Mouse (Mus musculus) right cerebral cortex, adult 18-20 months (tissue): ENCODE results near the gene 1700061G19Rik.
"Not testable (repeated sequence)": the region's sequence is repeated elsewhere in the genome, so short reads cannot be mapped to it uniquely, and the experiment has no call there.

ENCODE experiments used
- DNase-seq: peaks from one replicate; pipeline ENCODE4 v3.0.0; 2022; ENCODE audit warnings: mixed read lengths

Gene 1700061G19Rik

GRCm38 (mm10) chr17:56872512-56872911, 2.8 kb upstream of the 1700061G19Rik start:
- no peak for DNase-seq

GRCm38 (mm10) chr17:56874237-56874636, 1.0 kb upstream of the 1700061G19Rik start, which contains the start of gene Acsbg2:
Gene Acsbg2, minus strand, starts transcription at chr17:56874447.
- DNase-seq, result no peak

DNA sequence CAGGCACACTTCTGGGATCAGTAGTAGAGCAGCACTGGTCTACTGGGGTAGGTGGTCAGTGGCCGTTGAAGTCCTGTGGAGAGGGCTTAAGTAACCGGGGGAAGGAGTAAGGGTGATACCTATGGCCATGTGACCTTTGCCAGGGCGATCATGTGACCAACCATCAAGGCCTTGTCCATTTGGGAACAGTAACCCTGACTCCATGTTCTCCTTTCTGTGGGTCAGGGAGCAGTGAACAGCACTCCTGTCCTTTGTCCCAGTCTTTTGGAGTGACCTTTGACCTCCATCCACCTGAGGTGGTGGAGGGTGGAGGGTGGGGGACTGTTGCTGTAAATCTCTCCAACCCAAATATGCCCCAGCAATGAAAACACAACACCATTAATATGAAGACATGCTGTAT, 1.2 kb downstream of the 1700061G19Rik start:
- DNase-seq, result no peak

DNA sequence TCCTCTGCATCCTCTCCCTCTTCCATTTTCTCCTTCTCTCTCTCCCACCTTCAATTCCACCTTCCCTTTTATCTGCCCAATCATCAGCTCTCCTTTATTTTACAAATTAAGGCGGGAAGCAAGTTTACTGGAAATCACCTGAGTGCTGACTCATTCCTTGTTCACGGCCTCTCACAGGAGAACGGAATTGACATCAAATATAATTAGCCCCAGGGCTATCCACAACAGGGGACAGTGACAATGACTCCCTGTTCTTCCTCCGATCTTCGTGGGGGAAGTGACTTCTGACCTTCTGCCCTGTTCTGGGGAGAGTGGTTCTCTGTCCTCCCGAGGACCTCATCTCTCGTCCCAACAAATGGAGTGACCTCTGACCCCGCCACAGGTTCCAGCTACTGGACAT, 1.7 kb downstream of the 1700061G19Rik start:
- no peak for DNase-seq

- DNase-seq, result no peak
Measured at GRCm38 (mm10) chr17:56877426-56877825, 2.1 kb downstream of the 1700061G19Rik start.

- DNase-seq, result no peak
Measured at GRCm38 (mm10) chr17:56883612-56884011, 8.3 kb downstream of the 1700061G19Rik start.

- no peak for DNase-seq
Measured at GRCm38 (mm10) chr17:56884331-56884730, 9.1 kb downstream of the 1700061G19Rik start.

GRCm38 (mm10) chr17:56884809-56885208, 9.5 kb downstream of the 1700061G19Rik start:
- no peak for DNase-seq

GRCm38 (mm10) chr17:56888050-56888449, 12.8 kb downstream of the 1700061G19Rik start:
- no peak for DNase-seq

GRCm38 (mm10) chr17:56890018-56890417, 14.7 kb downstream of the 1700061G19Rik start:
- no peak for DNase-seq

GRCm38 (mm10) chr17:56895368-56895918, 20.2 kb downstream of the 1700061G19Rik start:
- no peak for DNase-seq

DNA sequence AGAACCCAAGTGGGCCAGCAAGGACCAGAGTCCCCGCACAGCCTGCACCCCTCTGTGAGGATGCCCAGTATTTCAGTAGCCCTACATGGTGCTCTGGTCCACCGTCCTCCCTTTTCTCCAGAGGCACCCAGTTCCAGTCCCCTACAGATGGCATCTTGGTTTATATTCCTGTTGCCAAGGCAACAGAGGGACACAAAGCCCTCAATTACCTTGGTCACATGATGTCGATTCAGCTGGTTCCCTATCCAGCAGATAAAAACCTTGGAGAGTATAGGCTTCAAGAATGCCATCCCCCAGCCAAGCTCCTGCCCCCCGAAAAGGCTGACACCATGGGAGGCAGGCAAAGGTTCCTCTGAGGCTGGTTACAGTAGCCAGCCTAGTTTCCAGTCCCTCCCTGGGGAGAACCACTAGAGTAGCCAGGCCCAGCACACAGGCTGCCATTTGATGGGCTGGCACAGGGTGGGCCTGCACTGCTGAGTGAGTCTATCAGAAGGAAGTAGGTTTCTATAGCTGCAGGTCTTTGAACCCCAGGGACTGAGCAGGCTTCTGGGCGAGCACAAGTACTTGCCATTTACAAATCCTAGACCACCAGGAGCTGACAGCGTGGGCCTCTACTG, 21.3 kb downstream of the 1700061G19Rik start:
- DNase-seq, result peak; percentile 51

DNA sequence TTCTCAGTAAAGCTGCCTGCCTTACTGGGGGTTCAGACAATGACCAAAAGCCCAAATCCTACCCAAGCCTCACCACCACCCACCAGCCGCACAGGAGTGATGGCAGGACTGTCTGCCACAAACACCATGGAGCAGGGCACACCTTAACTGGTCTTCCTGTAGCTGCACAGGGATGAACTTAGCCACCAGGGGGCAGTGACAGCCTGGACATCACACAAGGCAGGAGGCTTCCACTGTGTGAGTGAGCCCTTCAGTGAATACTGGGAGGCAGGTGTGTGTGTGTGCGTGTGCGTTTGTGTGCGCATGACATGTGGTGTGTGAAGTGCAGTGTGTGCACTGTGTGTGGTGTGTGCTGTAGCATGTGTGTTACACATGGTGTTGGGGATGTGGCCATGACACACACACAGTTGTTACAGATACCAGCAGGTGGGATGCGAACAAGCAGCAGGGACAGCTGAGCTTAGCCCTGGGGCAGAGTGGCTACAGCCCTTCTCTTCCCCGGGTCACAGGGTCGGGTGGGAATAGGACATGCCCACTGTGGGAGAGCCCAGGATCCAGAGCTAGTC, 22.4 kb downstream of the 1700061G19Rik start:
- peak; percentile 83 for DNase-seq

DNA sequence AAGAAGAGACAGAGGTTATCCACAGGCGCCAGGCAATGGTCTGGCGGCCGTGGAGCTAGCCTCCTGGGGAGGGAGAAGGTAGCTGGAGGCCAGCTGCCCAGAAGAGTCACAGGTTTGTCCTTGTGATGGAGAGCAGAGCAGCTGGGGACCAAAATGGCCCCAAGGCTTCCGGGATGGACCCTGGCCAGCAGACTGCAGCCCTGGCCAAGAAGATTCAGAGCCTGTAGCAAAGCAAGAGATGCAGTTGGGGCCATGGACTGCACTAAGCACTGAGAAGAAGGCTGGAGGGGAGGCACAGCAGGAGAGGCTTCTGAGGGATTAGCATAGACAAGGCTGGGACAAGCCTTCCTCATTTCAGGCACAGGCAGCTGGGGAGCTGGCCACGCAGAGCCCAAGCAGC, 27.4 kb downstream of the 1700061G19Rik start:
- no peak for DNase-seq

DNA sequence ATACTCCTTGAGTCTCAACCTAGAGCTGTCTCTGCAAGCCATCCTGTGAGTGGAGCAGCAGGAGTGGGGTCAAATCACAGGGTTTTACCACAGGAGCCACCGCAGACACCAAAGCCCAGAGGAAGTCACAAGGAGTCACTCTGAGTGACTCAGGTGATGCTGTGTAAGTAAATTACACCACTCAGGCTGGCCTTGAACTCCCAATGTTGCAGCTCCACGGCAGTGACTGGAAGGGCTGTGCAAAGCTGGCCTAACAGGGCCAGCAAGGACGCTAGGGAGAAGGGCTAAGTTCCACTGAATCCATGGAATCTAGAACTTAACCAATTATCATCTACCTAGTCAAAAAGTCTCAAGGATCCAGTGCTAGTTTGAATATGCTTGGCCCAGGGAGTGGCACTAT, 30.9 kb downstream of the 1700061G19Rik start:
- no peak for DNase-seq

GRCm38 (mm10) chr17:56907096-56907495, 31.8 kb downstream of the 1700061G19Rik start:
- DNase-seq, result no peak

- no peak for DNase-seq
Measured at GRCm38 (mm10) chr17:56907887-56908286, 32.6 kb downstream of the 1700061G19Rik start.

GRCm38 (mm10) chr17:56909764-56910163, 34.5 kb downstream of the 1700061G19Rik start:
- not testable (repeated sequence) for DNase-seq

DNA sequence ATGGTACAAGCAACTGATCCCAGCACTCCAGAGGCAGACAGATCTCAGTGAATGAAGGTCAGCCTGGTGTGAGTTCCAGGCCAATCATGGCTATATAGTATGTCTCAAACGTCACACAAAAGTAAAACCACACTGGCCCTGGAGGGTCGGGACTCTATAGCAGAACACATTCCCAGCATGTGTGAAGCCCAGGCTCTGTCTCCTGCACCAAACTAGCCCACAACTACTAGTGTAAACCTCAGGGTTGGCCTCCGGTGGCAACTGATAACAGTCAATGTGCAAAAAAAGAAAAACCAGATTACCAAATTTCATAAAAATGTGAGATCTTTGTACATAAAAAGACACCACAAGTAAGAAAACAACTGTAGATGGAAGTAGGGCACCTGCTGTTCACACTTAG, 37.7 kb downstream of the 1700061G19Rik start:
- no peak for DNase-seq

GRCm38 (mm10) chr17:56913444-56913843, 38.2 kb downstream of the 1700061G19Rik start:
- DNase-seq, result no peak

- no peak for DNase-seq
Measured at GRCm38 (mm10) chr17:56917166-56917565, 41.9 kb downstream of the 1700061G19Rik start.

- no peak for DNase-seq
Measured at GRCm38 (mm10) chr17:56919725-56920124, 44.4 kb downstream of the 1700061G19Rik start.

DNA sequence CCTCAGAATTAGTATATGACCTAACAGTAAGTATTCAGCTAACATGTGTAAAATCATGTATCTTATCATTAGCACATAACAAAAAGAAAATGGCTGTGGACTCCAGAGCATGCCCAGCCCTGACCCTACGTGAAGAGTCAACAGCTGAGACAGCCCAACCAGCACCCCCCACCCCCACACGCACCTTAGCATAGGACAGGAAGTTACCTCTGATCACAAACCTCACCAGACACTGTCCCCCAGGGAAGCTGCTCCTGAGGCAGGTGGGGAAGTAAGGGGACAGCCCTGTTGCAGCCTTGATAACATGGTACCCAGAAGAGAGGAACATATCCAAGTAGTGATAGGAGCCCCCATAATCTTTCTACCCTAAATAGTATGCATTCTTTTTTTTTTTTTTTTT, 50.7 kb downstream of the 1700061G19Rik start:
- no peak for DNase-seq

DNA sequence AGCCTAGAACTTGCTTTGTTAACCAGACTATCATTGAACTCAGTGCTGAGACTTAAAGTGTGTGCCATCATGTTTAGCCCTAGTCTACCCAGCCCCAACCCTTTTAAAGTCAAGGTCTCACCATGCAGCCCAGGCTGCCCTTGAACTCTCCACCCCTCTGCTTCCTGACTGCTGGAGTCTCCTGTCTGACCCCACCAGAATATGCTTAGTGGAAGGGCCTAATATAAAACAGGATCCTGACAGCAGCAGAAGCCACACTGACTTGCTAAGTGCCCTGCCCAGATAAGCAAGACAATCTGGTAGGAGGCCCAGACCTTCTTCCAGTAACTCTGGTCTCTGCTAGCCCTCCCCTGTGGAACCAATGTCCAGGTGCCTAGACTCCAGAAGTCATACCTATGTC, 53.8 kb downstream of the 1700061G19Rik start:
- no peak for DNase-seq

- no peak for DNase-seq
Measured at GRCm38 (mm10) chr17:56929530-56929929, 54.3 kb downstream of the 1700061G19Rik start.
